Mouse (Mus musculus) megakaryocyte, embryonic 14.5 days (primary cell): ENCODE data around the gene Nr1d2.

Source experiments
- FLI1 ChIP-seq: IDR thresholded peaks from 2 replicates; pipeline ENCODE4 v1.6.1; 2012; ENCODE audit warnings: low read length, inconsistent platforms, mixed read lengths
- GATA1 ChIP-seq: IDR thresholded peaks from 3 replicates; pipeline ENCODE4 v1.6.1; 2012; ENCODE audit warnings: mixed read lengths, low read length, inconsistent platforms, borderline replicate concordance

DNA sequence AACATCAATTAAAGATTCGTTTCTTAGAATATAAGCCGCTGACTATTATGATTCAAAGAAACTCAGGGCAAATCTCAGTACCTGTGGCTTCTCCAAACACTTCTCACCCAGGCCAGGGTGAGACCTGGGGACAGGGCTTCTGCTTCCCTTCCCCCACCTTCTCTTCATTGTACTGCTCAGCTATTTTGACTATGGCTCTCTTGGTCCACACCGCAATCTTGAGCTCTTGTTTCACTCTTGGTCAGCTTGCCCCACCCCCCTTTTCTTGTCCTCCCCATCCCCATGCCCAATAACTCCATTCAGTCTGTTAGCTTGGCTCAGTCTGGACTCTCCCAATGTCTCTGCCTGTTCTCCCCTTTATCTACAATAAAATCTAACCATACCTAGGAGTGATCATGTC lies 46.5 kb upstream of the Nr1d2 start:
- no peak for TF ChIP-seq GATA1
- TF ChIP-seq FLI1 = no peak
